Mouse (Mus musculus) mouse trophoblast stem cell (cell line): Measurements from ENCODE around the gene Setmar.

Source experiments
- in situ Hi-C, 2 experiments: fragments of 300-500 bp; cut with MseI, MboI; formaldehyde crosslinking; loops; 2 replicates in 1 of 2; 3 replicates in 1 of 2; pipeline ENCODE4 v1.15.1; 2025

Setmar gene

DNA sequence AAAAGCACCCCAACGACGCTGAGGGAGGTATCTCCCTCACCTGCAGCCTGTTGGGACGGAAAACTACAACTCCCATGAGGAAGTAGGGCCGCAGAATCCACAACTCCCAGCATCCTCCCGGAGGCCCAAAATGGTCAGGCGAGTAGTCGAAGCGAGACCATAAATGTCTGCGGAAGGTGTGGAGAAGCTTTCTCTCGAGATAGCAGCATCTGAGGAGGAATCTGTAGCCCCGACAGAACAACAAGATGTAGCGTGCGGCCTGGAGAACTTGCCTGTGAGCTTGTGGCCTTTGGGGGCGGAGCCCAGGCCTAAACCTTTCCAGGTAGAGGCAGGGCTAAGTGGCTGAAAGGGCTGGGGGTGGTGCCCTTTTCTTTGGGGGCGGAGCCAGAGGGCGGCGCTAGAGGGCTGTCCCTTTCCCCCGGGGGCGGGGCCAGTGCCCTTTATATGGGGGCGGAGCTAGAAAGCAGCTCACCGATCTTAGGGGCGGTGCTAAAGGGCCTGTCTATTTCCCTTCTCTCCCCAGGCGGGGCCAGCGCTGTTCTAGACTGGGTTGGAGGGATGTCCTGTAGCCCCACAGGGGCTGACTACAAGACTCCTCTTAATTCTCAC, at the start of gene Setmar:
Gene Setmar, plus strand, starts transcription at position 128 of the 609 bp plus-strand sequence.
- in situ Hi-C loops, result loop anchor here (25.0 kb wide), 1 partner anchor 1253 kb away; the partner anchor contains the start of gene Crbn (in 2 of the 2)

DNA sequence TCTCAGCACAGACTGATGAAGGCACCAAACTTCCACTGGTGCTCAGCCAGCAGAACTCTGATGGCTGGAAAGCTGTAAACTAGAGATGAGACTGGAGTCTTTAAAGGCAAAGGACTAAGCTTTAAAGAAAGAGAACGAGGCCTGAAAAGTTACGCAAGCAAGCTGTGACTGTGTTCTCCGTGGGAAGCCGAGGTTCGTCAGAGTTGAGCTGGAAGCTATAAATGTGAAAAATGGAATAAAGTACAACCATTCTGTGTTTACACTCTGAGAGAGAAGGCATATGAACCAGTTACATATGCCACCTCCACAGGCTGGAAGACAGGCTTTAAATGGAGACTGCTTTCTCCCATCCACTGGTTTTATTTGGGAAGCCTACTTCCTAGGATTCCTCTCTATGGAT, 43.2 kb upstream of the Setmar start:
- in situ Hi-C loops, result no loop called here

DNA sequence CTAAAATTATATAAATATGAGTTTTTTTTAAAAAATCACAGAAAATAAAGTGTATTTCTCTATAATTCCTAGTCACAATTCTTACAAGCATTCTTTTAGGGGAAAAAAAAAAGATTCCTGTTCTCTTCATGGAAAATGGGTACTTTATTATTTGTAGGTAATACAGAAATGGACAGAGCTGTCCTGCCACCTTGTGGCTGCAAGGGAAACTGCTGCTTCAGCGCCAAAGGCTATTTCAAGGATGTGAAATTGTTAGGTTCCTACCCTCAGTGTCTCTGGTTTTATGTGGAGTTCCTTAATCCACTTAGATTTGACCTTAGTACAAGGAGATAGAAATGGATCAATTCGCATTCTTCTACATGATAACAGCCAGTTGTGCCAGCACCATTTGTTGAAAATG, 9.8 kb upstream of the Setmar start:
- in situ Hi-C loops, result loop anchor here (25.0 kb wide), 1 partner anchor 1243 kb away; the partner anchor contains the start of gene Crbn (in 2 of the 2)

DNA sequence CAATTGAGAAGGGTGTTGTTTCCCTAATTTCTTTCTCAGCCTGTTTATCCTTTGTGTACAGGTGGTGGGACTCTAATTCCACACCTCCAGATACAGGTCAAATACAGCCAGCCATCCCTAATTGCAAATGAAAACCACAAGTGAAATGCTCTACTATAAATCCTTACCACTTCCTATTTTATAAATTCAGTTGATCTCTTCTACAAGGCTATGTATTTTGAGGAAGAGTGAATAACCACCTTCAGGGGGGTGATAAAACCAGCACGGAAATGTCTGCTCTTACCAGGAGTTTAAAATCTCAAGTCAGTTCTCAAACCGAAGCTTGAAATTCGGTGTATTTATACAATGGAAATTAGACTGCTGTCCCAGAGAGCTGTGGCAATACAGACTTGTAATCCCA, 8.9 kb upstream of the Setmar start:
- in situ Hi-C loops, result loop anchor here (25.0 kb wide), 1 partner anchor 1244 kb away; the partner anchor contains the start of gene Crbn (in 2 of the 2)

DNA sequence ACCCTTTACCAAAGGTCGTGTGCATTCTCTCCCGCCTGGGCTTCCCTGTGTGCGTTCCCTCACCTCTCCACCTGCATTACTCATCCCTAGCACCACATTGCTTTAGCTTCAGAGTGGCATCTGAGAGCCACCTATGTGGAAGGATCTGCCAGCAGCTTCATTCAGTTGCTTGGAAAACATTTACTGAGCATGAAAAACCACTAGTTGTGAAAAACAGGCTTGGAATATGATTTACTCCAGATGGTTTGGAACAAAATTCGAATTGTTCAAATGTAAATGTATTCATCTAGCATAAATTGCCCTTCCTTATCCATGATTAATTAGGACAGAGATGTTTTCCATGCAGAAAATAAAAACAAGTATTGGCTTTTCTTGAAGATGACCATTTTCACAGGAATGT, 7.5 kb upstream of the Setmar start:
- in situ Hi-C loops, result loop anchor here (25.0 kb wide), 1 partner anchor 1245 kb away; the partner anchor contains the start of gene Crbn (in 2 of the 2)

DNA sequence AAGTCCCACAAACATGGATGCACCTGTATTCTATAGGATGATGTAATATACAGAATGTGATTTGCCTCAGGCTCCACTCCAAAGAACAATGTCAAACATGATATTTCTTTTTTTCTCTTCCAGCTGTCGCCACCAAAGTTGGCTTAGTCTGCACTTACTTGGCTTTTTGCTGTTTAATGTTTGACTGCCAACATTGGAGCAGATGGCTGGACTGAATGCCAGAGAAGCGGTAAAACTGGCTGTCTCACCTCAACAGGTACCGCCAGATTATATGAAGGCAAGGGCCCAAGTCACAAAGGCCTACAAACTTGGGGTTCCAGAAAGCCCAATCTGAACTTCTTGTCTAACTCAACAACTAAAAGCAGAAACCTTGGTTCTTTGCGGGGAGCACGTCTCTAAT, 6.8 kb upstream of the Setmar start:
- in situ Hi-C loops, result loop anchor here (25.0 kb wide), 1 partner anchor 1246 kb away; the partner anchor contains the start of gene Crbn (in 2 of the 2)

DNA sequence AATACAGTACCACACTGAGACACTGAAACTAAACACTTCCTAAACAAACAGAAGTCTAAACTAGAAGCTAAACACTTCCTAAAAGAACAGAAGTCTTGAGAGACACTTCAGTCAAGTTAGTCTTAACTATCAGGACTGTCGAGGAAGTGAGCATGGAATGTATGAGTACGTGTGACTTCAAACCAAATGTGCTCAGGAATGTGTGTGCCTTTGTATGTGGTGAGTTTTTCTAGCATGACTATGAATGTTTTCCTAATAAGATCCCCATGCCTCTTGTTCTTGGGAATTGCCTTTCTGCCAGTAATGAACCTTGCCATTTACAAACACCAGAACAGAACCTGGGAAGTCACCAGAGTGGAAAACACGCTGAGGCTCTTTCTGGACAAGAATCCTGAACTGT, 3.7 kb upstream of the Setmar start:
- in situ Hi-C loops, result loop anchor here (25.0 kb wide), 1 partner anchor 1249 kb away; the partner anchor contains the start of gene Crbn (in 2 of the 2)

DNA sequence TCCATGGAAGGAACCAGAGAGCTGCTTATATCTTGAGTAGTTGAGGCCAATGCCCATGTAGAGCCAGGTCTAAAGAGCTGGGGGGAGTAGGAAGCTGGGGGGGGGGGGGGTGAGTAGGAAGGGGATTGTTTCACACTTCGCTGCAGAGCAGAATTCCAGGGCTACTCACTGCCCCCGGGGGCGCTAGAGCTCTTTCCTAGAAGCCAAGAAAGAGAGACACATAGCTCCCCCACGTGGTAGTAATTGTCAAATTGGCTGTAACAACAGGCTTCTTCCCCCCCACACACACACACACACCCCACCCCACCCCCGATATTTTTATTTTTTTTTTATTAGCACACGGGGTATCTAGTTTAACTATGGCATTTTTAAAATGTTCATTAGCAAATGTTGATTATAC, 738 bp downstream of the Setmar start:
- in situ Hi-C loops, result loop anchor here (25.0 kb wide), 1 partner anchor 1253 kb away; the partner anchor contains the start of gene Crbn (in 2 of the 2)

DNA sequence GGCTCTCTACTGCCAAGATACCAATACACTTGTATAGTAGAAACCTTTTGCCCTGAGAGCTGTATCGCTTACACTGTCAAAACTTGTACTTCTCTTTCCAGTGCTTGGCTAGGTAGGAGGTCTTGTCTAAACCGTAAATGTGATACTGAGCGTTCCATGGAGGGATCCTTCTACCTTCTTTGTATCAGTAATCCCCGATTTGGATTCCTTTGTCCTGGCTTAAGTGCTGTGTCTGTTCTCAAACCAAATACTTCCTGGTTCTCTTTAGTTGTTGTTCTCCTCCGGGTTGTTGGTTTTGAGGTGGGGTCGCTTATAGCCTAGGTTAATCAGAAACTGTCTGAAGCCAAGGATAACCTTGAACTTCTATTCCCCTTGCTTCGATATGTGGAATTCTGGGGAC, 6.1 kb downstream of the Setmar start:
- in situ Hi-C loops, result loop anchor here (25.0 kb wide), 1 partner anchor 1259 kb away; the partner anchor contains the start of gene Crbn (in 2 of the 2)

DNA sequence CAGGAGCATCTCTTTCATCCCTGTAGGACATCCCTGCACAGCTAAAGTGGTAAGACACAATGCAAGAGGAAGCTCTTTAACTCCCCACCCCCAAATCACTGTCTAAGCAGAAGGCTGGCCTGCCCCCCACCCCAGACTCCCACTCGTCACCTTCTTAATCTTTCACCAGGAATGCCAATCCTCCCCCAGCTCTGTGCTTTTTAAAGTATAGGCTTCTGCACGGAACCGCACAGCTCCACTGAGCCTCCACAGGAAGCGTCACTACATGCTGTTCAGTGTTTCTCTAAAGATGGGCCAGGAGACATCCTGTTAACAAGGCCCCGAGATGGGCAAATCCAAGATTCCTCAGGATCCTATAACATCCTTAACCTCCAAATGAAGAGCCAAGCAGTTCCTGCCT, 8.2 kb downstream of the Setmar start:
- in situ Hi-C loops, result loop anchor here (25.0 kb wide), 1 partner anchor 1261 kb away; the partner anchor contains the start of gene Crbn (in 2 of the 2)

DNA sequence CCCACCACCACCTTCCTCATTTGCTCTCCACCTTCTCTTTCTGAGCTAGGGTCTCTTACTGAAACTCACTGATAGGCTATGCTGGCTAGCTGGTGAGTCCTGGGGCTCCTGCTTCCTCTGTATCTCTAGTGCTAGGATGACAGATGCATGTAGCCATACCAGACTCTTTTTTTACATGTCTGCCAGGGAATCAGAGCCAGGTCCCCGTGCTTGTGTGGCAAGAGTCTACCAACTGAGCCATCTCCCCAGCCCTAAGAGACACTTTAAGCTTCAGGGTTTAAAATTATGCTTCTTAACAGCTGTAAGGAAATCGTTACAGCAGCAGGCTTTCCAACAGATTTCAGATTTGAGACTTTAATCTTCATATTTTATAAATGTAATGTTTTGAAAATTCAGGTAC, 9.1 kb downstream of the Setmar start:
- in situ Hi-C loops, result loop anchor here (25.0 kb wide), 1 partner anchor 1262 kb away; the partner anchor contains the start of gene Crbn (in 2 of the 2)

DNA sequence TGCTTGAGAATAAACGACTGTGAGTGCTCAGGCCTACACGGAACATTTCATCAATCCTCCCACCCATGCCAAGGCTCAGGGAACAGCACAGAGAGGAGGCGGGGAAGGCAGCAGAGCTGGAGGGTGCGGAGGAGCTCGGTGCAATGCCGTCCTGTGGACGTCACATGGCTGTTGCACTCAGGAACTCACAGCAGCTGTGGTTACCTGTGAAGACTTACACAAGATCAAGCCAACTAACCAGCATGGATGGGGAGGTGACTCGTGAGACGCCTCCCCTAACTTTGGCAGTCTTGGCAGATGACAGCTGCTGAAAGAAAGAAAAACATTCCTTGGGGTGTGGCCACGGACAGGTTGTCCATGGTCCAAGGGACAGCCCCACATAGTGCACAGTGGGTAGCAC, 9.8 kb downstream of the Setmar start:
- in situ Hi-C loops, result loop anchor here (25.0 kb wide), 1 partner anchor 1262 kb away; the partner anchor contains the start of gene Crbn (in 2 of the 2)

DNA sequence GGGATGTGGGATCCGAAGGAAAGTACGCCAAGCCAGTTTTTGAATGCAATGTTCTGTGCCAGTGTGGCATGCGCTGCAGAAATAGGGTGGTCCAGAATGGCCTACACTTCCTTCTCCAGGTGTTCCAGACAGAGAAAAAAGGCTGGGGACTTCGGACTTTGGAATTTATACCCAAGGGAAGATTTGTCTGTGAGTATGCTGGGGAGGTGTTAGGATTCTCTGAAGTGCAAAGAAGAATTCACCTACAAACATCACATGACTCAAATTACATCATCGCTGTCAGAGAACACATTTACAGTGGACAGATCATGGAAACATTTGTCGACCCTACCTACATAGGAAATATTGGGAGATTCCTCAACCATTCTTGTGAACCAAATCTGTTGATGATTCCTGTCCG, 11.0 kb downstream of the Setmar start:
- in situ Hi-C loops, result no loop called here

DNA sequence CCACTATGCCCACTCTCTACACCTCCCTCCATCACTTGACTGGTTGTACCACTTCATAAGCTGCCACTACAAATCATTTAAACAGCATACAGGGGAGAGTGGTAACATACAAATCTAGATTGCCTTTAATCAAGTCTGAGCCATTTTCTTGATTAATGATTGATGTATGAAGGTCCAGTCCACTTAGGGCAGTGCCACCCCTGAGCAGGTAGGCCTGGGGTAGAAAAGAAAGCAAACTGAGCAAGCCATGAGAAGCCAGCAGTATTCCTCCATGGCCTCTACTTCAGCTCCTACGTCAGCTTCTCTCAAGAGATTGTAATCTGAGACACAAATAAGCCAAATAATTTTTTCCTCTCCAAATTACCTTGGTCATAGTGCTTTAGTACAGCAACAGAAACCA, 26.5 kb downstream of the Setmar start:
- in situ Hi-C loops, result no loop called here

DNA sequence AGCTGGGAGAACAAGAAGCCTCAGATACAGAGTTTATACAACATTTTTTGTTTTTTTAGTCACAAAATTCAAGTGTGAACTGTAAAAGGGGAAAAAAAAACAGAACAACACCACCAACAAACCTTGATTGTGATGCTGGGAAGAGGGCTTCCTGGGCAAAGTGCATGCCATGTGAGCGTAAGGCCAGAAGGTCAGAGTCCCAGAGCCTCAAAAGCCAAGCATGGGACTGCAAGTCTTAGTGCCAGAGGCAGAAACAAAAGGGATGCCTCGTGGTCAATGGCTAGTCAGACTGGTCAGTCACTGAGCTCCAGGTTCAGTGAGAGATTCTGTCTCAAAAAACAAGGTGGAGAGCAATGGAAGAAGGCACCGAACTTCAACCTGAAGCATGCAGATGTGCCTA, 27.8 kb downstream of the Setmar start:
- in situ Hi-C loops, result no loop called here

DNA sequence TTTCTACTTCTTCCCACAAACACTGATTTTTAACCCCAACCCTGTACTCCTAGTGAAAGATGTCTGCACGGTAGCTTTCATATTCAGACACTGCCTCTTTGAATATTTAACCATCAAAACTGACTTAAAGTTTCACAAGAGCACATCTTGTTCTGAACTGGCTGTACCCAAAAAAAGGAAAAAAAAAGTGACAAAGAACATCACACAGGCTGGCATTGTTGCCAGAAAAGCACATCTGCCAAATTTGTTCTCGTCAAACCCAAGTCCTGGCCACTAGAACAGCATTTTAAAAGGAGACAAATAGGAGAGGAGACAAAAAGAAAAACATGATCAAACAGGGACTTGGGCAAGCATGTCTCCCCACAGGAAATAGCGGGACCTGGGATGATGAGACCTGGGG, 28.6 kb downstream of the Setmar start:
- in situ Hi-C loops, result no loop called here

DNA sequence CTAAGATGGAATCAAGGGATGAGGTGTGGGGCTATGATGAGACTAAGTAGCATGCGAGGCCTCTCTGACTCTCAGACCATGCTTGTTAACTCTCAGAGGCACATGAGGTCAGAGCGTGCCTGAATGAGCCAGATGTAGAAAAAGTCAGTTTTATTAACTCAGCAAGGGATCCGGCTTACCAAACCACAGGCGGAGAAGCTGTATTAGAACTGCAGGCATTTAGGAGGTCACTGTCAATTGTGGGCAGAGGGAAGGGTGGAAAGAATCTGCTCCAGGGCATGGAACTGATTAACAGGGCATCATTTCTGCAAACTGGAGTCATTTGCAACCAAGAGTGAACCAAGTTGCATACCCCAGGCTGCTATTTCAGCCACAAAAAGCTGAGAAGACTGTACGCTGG, 30.6 kb downstream of the Setmar start:
- in situ Hi-C loops, result loop anchor here in 1 of 2 experiments (5.0 kb wide), 1 partner anchor 312 kb away; no protein-coding TSS in a partner anchor

DNA sequence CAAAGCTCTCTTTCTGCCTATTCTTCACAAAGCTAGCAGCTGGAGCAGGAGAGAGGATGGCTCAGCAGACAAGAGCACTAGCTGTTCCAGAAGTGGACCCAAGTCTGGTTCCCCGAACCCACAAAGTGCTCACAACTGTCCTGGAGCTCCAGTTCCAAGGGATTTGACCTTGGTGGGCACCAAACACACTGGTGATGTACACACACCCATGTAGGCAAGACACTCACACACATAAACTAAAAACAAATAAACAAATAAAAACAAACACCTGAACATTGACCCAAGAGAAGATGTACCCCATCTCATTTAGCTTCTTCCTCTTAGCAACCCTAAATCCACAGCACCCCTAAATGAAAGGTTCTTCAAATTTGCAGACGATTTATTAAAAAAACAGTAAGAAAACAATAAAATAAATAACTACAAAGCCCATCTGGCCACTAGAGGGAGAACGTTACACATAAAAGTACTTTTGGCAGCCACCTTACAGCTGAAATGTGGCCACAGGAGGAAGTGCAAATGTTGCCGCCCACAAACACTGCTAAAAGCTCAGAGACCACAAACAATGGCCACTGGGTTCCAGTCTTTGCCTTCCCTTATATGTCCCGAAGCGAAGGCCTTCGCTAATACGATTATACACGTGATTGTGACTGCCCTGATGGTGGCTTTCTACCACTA, 33.5 kb downstream of the Setmar start:
- in situ Hi-C loops, result loop anchor here in 1 of 2 experiments (5.0 kb wide), 1 partner anchor 309 kb away; no protein-coding TSS in a partner anchor

DNA sequence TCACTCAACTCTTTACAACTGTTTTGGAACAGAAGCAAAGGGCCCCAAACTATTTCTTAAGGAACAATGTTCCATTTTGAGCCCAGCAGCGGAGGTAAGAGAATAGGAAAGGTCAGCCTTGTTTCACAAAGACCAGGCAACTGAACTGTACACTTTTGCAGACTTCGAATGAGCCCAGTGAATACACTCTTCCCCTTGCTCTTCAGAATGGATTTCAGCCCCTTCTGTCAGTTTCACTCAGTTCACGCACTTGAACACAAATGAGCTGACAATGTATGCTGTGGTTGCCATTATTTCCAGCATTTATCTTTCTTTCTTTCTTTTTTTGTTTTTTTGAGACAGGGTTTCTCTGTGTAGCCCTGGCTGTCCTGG, 34.0 kb downstream of the Setmar start:
- in situ Hi-C loops, result loop anchor here in 1 of 2 experiments (5.0 kb wide), 1 partner anchor 308 kb away; no protein-coding TSS in a partner anchor

DNA sequence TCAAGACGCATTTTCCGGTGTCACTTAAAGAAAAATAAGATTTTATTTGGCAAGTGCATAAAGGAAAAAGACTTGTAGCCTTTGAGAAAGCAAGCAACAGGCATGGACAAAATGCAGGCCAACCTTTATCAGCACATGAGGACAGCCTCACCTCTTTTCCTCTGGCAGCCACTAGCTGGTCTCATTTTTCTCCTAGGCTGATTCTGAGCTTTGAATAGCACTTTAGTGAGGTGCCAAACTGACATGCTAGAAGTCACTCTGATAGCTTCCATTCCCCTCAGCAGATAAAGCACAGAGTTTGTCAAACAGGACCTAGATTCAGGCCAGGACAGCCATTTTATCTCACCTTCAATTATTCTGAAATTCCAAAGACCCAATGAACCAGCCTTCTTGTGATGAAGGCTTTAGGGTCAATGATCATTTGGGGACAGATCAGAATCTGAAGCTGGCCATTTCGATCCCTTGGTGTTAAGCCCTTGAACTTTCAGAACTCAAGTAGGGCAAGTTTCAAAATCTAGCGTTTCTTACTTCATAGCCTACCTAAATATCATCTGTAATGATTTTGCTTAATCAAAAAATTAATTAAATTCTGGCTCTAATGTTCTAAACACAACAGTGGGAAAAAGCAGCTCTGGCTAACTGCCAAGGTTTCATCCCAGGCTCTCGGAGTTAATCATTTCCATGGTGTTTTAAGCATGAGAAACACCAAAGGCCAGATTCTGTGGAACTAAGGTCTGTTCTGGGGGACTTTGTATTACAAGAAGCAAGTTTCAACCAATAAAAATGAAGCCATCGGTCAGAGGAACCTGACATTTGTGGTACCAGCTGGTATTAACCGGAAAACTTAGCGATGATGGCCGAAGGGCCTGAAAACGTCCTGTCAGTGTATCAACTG, 37.3 kb downstream of the Setmar start:
- in situ Hi-C loops, result loop anchor here in 1 of 2 experiments (10.0 kb wide), 1 partner anchor 303 kb away; no protein-coding TSS in a partner anchor

DNA sequence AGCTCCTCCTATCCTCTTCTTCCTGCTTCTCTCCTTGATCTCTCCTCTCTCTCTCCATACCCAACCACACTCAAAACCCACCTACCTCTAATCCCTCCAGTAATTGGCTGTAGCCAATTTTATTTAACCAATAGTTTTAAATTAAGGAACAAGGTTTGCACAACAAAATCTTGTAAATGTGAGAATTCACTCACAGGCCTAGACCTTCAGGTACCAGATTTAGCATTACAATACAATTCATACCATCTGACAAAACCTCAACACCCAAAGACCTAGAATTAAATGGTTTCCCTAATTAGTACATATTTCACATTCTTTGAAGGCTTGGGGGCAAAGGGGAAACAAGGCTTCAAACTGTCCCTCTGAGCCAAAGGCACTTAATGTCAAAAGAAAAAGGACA, 42.5 kb downstream of the Setmar start:
- in situ Hi-C loops, result loop anchor here in 1 of 2 experiments (10.0 kb wide), 1 partner anchor 297 kb away; no protein-coding TSS in a partner anchor
